Mouse (Mus musculus) intestine, embryonic 16.5 days (tissue): Measurements from ENCODE around the gene 1700074P13Rik. TPM values are rescaled to one million over a fixed set of nuclear protein-coding genes. Genes with fewer than 3 reads are reported as not detected.
"Not testable (repeated sequence)": the region's sequence is repeated elsewhere in the genome, so short reads cannot be mapped to it uniquely, and the experiment has no call there.

ENCODE experiments used
- ATAC-seq: fragments of 200-750 bp; cut with Nextera tagmentation; 2 replicates; pipeline ENCODE4 v1.8.0; 2017; ENCODE audit warnings: moderate TSS enrichment, moderate library complexity
- H3K27ac ChIP-seq: fragments of 300-500 bp; sonication (generic); 2 replicates; pipeline ENCODE4 v1.5.1; 2014; ENCODE audit warnings: mild to moderate bottlenecking, low read length
- H3K27me3 ChIP-seq: fragments of 300-500 bp; sonication (generic); replicated peaks from 2 replicates; pipeline ENCODE4 v1.6.1; 2014; ENCODE audit warnings: low read length, control low read depth, mixed read lengths; ENCODE audit not compliant: control insufficient read depth, insufficient read depth
- H3K36me3 ChIP-seq: fragments of 300-500 bp; sonication (generic); 2 replicates; pipeline ENCODE4 v1.6.1; 2014; ENCODE audit warnings: low read length, control low read depth; ENCODE audit not compliant: control insufficient read depth, insufficient read depth
- H3K4me1 ChIP-seq: fragments of 300-500 bp; sonication (generic); 2 replicates; pipeline ENCODE4 v1.6.1; 2014; ENCODE audit warnings: low read length, control low read depth, mixed read lengths; ENCODE audit not compliant: control insufficient read depth, insufficient read depth
- H3K4me2 ChIP-seq: fragments of 300-500 bp; sonication (generic); 2 replicates; pipeline ENCODE4 v1.6.1; 2014; ENCODE audit warnings: low read depth, low read length, control low read depth
- H3K4me3 ChIP-seq: fragments of 300-500 bp; sonication (generic); 2 replicates; pipeline ENCODE4 v1.5.1; 2014; ENCODE audit warnings: mild to moderate bottlenecking, low read length
- H3K9ac ChIP-seq: fragments of 300-500 bp; sonication (generic); 2 replicates; pipeline ENCODE4 v1.6.1; 2014; ENCODE audit warnings: low read depth, low read length
- H3K9me3 ChIP-seq: fragments of 300-500 bp; sonication (generic); 2 replicates; pipeline ENCODE4 v1.6.1; 2016; ENCODE audit warnings: low read length, control low read depth; ENCODE audit not compliant: control insufficient read depth
- WGBS: fragments of 180-500 bp; shearing (Covaris S2); extraction: QIAGEN DNeasy Blood & Tissue Kit; methylation state at CpG from one replicate; pipeline ENCODE4 v1.1.7; 2014; 5-methylcytosine and 5-hydroxymethylcytosine counted together
- polyA plus RNA-seq: library from polyadenylated mRNA; unstranded; fragments of >200 nt; fragmentation: Nextera tagmentation; extraction: Ambion mirVana; gene quantifications from 2 replicates; pipeline ENCODE4 v1.2.1, GENCODE M21; 2015

Gene 1700074P13Rik
- not detected in 2 replicates for polyA plus RNA-seq

GRCm38 (mm10) chr6:40940457-40940856 is at the start of gene 1700074P13Rik:
Gene 1700074P13Rik (minus strand): TSS chr6:40940557.
- Histone ChIP-seq H3K9ac (no peak within 1 kb of the TSS), H3K4me2 (no peak within 1 kb of the TSS), H3K9me3 (no peaks in the 10 kb centered on the region), H3K4me3 (no peak within 1 kb of the TSS), H3K4me1 (no peaks in the 10 kb centered on the region), H3K27ac (no peak within 1 kb of the TSS), H3K36me3 (no peaks in the 10 kb centered on the region), H3K27me3 (no peaks in the 10 kb centered on the region)
- 94% methylated on average over 10 of the region's 10 CpGs for WGBS
- no peak for ATAC-seq

GRCm38 (mm10) chr6:40964454-40964853 is 24.1 kb upstream of the 1700074P13Rik start, which contains the start of gene 1810009J06Rik:
Gene 1810009J06Rik (plus strand): TSS chr6:40964754.
- not testable (repeated sequence) for H3K4me1 ChIP-seq, H3K9ac ChIP-seq, ATAC-seq, H3K4me3 ChIP-seq, H3K36me3 ChIP-seq, H3K9me3 ChIP-seq, H3K27ac ChIP-seq, H3K27me3 ChIP-seq, H3K4me2 ChIP-seq
- WGBS = 90% methylated on average over 2 of the region's 2 CpGs

- 0 out of 2 replicates have a peak, but pooled peaks have one; percentile 50 for ATAC-seq
Observed at GRCm38 (mm10) chr6:40953716-40954115, 13.4 kb upstream of the 1700074P13Rik start.

GRCm38 (mm10) chr6:40951770-40952169 is 11.4 kb upstream of the 1700074P13Rik start, which contains the start of gene Gm4744:
Gene Gm4744 (minus strand): TSS chr6:40951870.
- Histone ChIP-seq H3K4me2 (no peak within 1 kb of the TSS), H3K36me3 (no peaks in the 10 kb centered on the region), H3K9me3 (no peaks in the 10 kb centered on the region), H3K4me3 (no peak within 1 kb of the TSS), H3K27ac (no peak within 1 kb of the TSS), H3K27me3 (no peaks in the 10 kb centered on the region), H3K9ac (no peak within 1 kb of the TSS), H3K4me1 (no peaks in the 10 kb centered on the region)
- ATAC-seq = no peak

More at GRCm38 (mm10) chr6:40953716-40954115, 13.4 kb upstream of the 1700074P13Rik start:
- H3K4me3 ChIP-seq = no peak overlapping the region
- no peak overlapping the region for H3K27ac ChIP-seq
- H3K36me3 ChIP-seq = no peaks in the 10 kb centered on the region
- WGBS = 51% methylated on average over 2 of the region's 2 CpGs
- H3K9me3 ChIP-seq = no peaks in the 10 kb centered on the region
- H3K9ac ChIP-seq = no peak overlapping the region
- no peak overlapping the region for H3K4me2 ChIP-seq
- H3K4me1 ChIP-seq = no peaks in the 10 kb centered on the region
- no peaks in the 10 kb centered on the region for H3K27me3 ChIP-seq

- H3K27me3 ChIP-seq = no peaks in the 10 kb centered on the region
- H3K4me2 ChIP-seq = no peak overlapping the region
- WGBS = 75% methylated on average over 4 of the region's 4 CpGs
- H3K9ac ChIP-seq = no peak overlapping the region
- H3K4me3 ChIP-seq = no peak overlapping the region
- no peaks in the 10 kb centered on the region for H3K4me1 ChIP-seq
- H3K27ac ChIP-seq = no peak overlapping the region
- H3K9me3 ChIP-seq = no peaks in the 10 kb centered on the region
- no peaks in the 10 kb centered on the region for H3K36me3 ChIP-seq
- ATAC-seq = no peak
Observed at GRCm38 (mm10) chr6:40919954-40920353, 20.4 kb downstream of the 1700074P13Rik start.

- no peak within 1 kb of the TSS for H3K27ac ChIP-seq
- no peak within 1 kb of the TSS for H3K4me3 ChIP-seq
- H3K36me3 ChIP-seq = no peaks in the 10 kb centered on the region
- H3K4me2 ChIP-seq = no peak within 1 kb of the TSS
- no peaks in the 10 kb centered on the region for H3K9me3 ChIP-seq
- H3K9ac ChIP-seq = no peak within 1 kb of the TSS
- no peaks in the 10 kb centered on the region for H3K4me1 ChIP-seq
- no peak for ATAC-seq
- no peaks in the 10 kb centered on the region for H3K27me3 ChIP-seq
Observed at GRCm38 (mm10) chr6:40900287-40900686, 40.1 kb downstream of the 1700074P13Rik start, which contains the start of gene Prss58. Gene Prss58 (minus strand): TSS chr6:40900387.

- H3K4me1 ChIP-seq = no peaks in the 10 kb centered on the region
- H3K36me3 ChIP-seq = no peaks in the 10 kb centered on the region
- no peak overlapping the region for H3K4me2 ChIP-seq
- H3K9ac ChIP-seq = no peak overlapping the region
- H3K9me3 ChIP-seq = no peaks in the 10 kb centered on the region
- ATAC-seq = peak; percentile 65
- no peak overlapping the region for H3K4me3 ChIP-seq
- no peaks in the 10 kb centered on the region for H3K27me3 ChIP-seq
- no peak overlapping the region for H3K27ac ChIP-seq
- WGBS = 67% methylated on average over 1 of the region's 1 CpGs
Observed at GRCm38 (mm10) chr6:40894716-40895115, 45.6 kb downstream of the 1700074P13Rik start.

- H3K27ac ChIP-seq = no peak overlapping the region
- H3K4me1 ChIP-seq = no peaks in the 10 kb centered on the region
- H3K4me3 ChIP-seq = no peak overlapping the region
- 43% methylated on average over 7 of the region's 7 CpGs for WGBS
- ATAC-seq = 0 out of 2 replicates have a peak, but pooled peaks have one; percentile 36
- no peak overlapping the region for H3K9ac ChIP-seq
- H3K9me3 ChIP-seq = no peaks in the 10 kb centered on the region
- H3K4me2 ChIP-seq = no peak overlapping the region
- H3K36me3 ChIP-seq = no peaks in the 10 kb centered on the region
- H3K27me3 ChIP-seq = no peaks in the 10 kb centered on the region
Observed at GRCm38 (mm10) chr6:40893577-40893976, 46.8 kb downstream of the 1700074P13Rik start.

- Histone ChIP-seq H3K9ac (no peak overlapping the region), H3K9me3 (no peaks in the 10 kb centered on the region), H3K36me3 (no peaks in the 10 kb centered on the region), H3K4me1 (no peaks in the 10 kb centered on the region), H3K27me3 (no peaks in the 10 kb centered on the region), H3K4me3 (no peak overlapping the region), H3K27ac (no peak overlapping the region), H3K4me2 (no peak overlapping the region)
- no peak for ATAC-seq
- WGBS = 86% methylated on average over 4 of the region's 4 CpGs
Observed at GRCm38 (mm10) chr6:40891754-40892153, 48.6 kb downstream of the 1700074P13Rik start.

- H3K4me1 ChIP-seq = no peaks in the 10 kb centered on the region
- H3K36me3 ChIP-seq = no peaks in the 10 kb centered on the region
- H3K4me2 ChIP-seq = no peak overlapping the region
- ATAC-seq = no peak
- no peak overlapping the region for H3K27ac ChIP-seq
- no peak overlapping the region for H3K4me3 ChIP-seq
- 66% methylated on average over 1 of the region's 1 CpGs for WGBS
- no peaks in the 10 kb centered on the region for H3K9me3 ChIP-seq
- no peaks in the 10 kb centered on the region for H3K27me3 ChIP-seq
- H3K9ac ChIP-seq = no peak overlapping the region
Observed at GRCm38 (mm10) chr6:40890973-40891372, 49.4 kb downstream of the 1700074P13Rik start.
